Mouse (Mus musculus) ES-E14 (cell line): Measurements from ENCODE around the gene Acvr2b.

Experiments used
- CHD2 ChIP-seq: IDR thresholded peaks from 2 replicates; pipeline ENCODE4 v1.6.1; 2014; ENCODE audit warnings: mild to moderate bottlenecking, low read depth, low read length, inconsistent platforms
- MAFK ChIP-seq: IDR thresholded peaks from 2 replicates; pipeline ENCODE4 v1.6.1; 2014; ENCODE audit warnings: mild to moderate bottlenecking, low read depth, low read length, inconsistent platforms; ENCODE audit not compliant: insufficient read depth
- ZNF384 ChIP-seq: IDR thresholded peaks from 2 replicates; pipeline ENCODE4 v1.6.1; 2012; ENCODE audit warnings: low read depth, low read length, inconsistent platforms

DNA sequence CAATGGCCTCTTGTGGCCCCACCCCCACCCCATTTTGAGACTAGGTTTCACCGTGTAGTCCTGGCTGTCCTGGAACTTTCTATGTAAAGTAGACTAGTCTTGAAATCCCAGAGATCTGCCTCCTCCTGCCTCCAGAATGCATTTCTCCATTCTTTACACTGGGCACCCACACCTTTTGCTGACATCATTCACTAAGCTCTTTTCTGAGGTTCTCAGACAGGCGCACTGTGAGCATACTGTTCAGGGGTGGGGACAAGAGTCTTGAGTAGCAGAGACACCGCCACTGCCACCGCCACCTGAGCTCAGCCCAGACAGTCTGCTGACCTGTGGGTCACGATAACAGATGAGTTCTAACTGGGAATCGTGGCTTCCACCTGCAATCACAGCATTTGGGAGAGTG is 46.0 kb upstream of the Acvr2b start:
- no peak for TF ChIP-seq ZNF384
- no peak for TF ChIP-seq CHD2
- no peak for TF ChIP-seq MAFK
